17 mouse cellular contexts compared by ENCODE assay signal in the genomic region with DNA sequence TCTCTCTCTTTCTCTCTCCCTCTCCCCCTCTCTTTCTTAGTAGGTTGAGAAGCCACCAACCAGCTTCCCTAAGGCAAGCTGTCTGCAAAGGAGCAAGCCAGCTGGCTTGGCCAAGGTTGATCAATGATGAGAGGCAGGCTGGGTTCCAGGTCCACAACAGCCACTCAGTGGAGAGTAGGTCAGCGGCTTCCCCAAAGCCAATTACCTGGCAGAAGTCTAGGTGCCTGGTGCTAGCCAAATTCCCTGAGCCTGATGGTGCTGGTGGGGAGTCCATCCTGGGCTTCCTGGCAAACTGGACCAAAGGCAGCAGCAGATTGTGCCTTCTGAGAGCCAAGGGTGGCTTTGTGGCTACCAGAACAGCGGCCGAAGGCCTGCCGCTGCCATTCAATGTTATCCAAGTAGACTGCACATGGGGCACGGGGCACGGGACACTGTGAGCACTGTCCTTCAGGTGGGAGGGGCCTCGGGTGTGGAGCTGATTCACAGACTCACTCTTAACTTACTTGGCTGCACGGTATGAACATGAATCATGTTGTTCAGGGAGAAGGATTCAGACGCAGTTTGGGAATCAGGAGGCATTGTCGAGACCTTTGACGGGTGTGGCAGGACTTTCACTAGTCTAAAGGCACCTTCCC.
A peak's percentile ranks its signal among the peaks of the same experiment; 100 is the strongest.
DNase-seq lines count a peak whose midpoint lies in the region; ATAC-seq and TF ChIP-seq lines count a peak whose summit lies in the region.
"Had no signal": no experiment of that assay in that cellular context is flagged by ENCODE, and none has a peak within 500 bp of the region (broad histone marks: within the 10 kb centered on the region; RNA-seq: fewer than 3 reads in every experiment).

No protein-coding gene starts in this region.

- H3K27me3 ChIP-seq in forebrain, embryonic 10.5 days (ENCODE audit: poor library complexity, severe bottlenecking) = peaks cover 11% of the 10 kb centered on the region
- H3K27me3 ChIP-seq in forebrain, embryonic 13.5 days = no peaks in the 10 kb centered on the region
- H3K27me3 ChIP-seq: midbrain, embryonic 13.5 days had no signal

- H3K36me3 ChIP-seq in forebrain, embryonic 10.5 days (replicated peaks) = no peaks in the 10 kb centered on the region
- H3K36me3 ChIP-seq in forebrain, embryonic 13.5 days (ENCODE audit: poor library complexity, severe bottlenecking) = no peaks in the 10 kb centered on the region
- H3K36me3 ChIP-seq: limb, embryonic 15.5 days; midbrain, embryonic 13.5 days had no signal

- DNase-seq in forebrain, embryonic 10.5 days (ENCODE audit: extremely low spot score, low spot score) = no peak
- DNase-seq in left cerebral cortex, postnatal 4 days = peak; percentile 89
- DNase-seq in left cerebral cortex, postnatal 36 days (ENCODE audit: low spot score in 2 of 2) = no peak
- peak; percentile 92 for DNase-seq in cerebellum, adult 11 months
- DNase-seq in fibroblast of lung, adult 2 months (ENCODE audit: low read depth) = peak; percentile 18
- no peak for DNase-seq in left cerebral cortex, postnatal 25 days (ENCODE audit: low spot score in 2 of 2)
- DNase-seq in lung, adult 2 months = no peak
- DNase-seq: embryo, embryonic 11 days; gastrocnemius, postnatal 10 days; kidney, postnatal 10 days; layer of hippocampus, postnatal 36 days; lung, postnatal 14 days had no signal

- H3K9me3 ChIP-seq in forebrain, embryonic 10.5 days = no peaks in the 10 kb centered on the region
- H3K9me3 ChIP-seq in forebrain, embryonic 13.5 days (replicated peaks) = no peaks in the 10 kb centered on the region
- H3K9me3 ChIP-seq: limb, embryonic 15.5 days; midbrain, embryonic 13.5 days had no signal

- H3K4me3 ChIP-seq in forebrain, embryonic 10.5 days = no peak overlapping the region
- no peak overlapping the region for H3K4me3 ChIP-seq in forebrain, embryonic 13.5 days
- no peak overlapping the region for H3K4me3 ChIP-seq in lung, adult 2 months (replicated peaks; ENCODE audit: extremely low read depth, low read depth, low read length)
- H3K4me3 ChIP-seq: erythroblast, embryonic 14.5 days; limb, embryonic 15.5 days; midbrain, embryonic 13.5 days had no signal

- H3K27ac ChIP-seq in forebrain, embryonic 10.5 days = 0 out of 2 replicates have a peak overlapping the region, but pooled peaks have one; percentile 30
- H3K27ac ChIP-seq in forebrain, embryonic 13.5 days = no peak overlapping the region
- H3K27ac ChIP-seq: limb, embryonic 15.5 days; midbrain, embryonic 13.5 days had no signal

- peaks cover 26% of the 10 kb centered on the region for H3K4me1 ChIP-seq in forebrain, embryonic 10.5 days
- H3K4me1 ChIP-seq in forebrain, embryonic 13.5 days = peaks cover 18% of the 10 kb centered on the region
- H3K4me1 ChIP-seq in lung, adult 2 months (ENCODE audit: control insufficient read depth, insufficient read depth, low read length) = no peaks in the 10 kb centered on the region
- H3K4me1 ChIP-seq: limb, embryonic 15.5 days had no signal

- no peak for TF ChIP-seq CTCF in lung, adult 2 months (IDR thresholded peaks at IDR 0.05; ENCODE audit: insufficient read depth, low read length)

- H3K9ac ChIP-seq in forebrain, embryonic 13.5 days = no peak overlapping the region
- H3K9ac ChIP-seq: limb, embryonic 15.5 days; midbrain, embryonic 13.5 days had no signal

- intact Hi-C loops in left cerebral cortex, postnatal 4 days (cut with DNase I) = no loop called here
- intact Hi-C loops in left cerebral cortex, postnatal 36 days (cut with DNase I) = no loop called here
- intact Hi-C loops in left cerebral cortex, postnatal 25 days (cut with DNase I) = no loop called here

- H3K4me2 ChIP-seq in forebrain, embryonic 13.5 days = no peak overlapping the region
- H3K4me2 ChIP-seq: limb, embryonic 15.5 days; midbrain, embryonic 13.5 days had no signal

- TF ChIP-seq POLR2A in lung, adult 2 months (IDR thresholded peaks at IDR 0.05; ENCODE audit: borderline replicate concordance, extremely low read depth, low read depth, low read length) = no peak

- WGBS in forebrain, embryonic 10.5 days = 92% methylated on average over 11 of the region's 11 CpGs
- 94% methylated on average over 11 of the region's 11 CpGs for WGBS in forebrain, embryonic 13.5 days
- 83% methylated on average over 11 of the region's 11 CpGs for WGBS in lung, adult 2 months

- ATAC-seq in forebrain, embryonic 13.5 days = no peak
- ATAC-seq: inflammation-experienced regulatory T-cells, adult 6 months; midbrain, embryonic 13.5 days had no signal

Comparison
In these comparisons a context has a peak if more than half of its experiments do, and no peak if none do; other contexts are left out.
1. DNase-seq: peak in left cerebral cortex, postnatal 4 days (single experiment), cerebellum, adult 11 months (single experiment) and fibroblast of lung, adult 2 months (single experiment); none in forebrain, embryonic 10.5 days (single experiment), left cerebral cortex, postnatal 36 days (0 of 2), left cerebral cortex, postnatal 25 days (0 of 2) and lung, adult 2 months (single experiment).